Mouse (Mus musculus): ENCODE results near the gene Zwilch.
"Not testable (repeated sequence)": the region's sequence is repeated elsewhere in the genome, so short reads cannot be mapped to it uniquely, and the experiment has no call there.

Zwilch gene

DNA sequence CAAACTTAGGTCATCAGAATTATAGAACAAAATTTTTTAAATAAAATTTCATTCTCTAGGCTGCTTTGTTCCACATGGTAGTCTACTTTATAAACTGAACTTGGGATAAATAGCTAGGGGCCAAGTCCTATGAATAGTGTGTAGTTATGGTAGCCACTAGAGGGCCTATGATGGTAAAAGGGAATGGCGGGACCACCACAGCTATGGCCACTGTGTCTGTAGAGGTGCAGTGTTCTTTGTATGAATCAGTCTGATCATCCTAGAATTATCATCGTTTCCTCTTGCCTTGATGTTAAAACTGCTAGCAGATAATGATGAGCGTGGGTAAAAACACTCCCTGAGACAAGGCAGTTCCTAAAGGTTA lies 5.7 kb upstream of the Zwilch start:
- DNase-seq = peak; percentile 60

- no peak for DNase-seq
Measured at GRCm38 (mm10) chr9:64175378-64175777, 2.5 kb upstream of the Zwilch start.

- no peak for DNase-seq
Measured at GRCm38 (mm10) chr9:64174766-64175165, 1.9 kb upstream of the Zwilch start.

DNA sequence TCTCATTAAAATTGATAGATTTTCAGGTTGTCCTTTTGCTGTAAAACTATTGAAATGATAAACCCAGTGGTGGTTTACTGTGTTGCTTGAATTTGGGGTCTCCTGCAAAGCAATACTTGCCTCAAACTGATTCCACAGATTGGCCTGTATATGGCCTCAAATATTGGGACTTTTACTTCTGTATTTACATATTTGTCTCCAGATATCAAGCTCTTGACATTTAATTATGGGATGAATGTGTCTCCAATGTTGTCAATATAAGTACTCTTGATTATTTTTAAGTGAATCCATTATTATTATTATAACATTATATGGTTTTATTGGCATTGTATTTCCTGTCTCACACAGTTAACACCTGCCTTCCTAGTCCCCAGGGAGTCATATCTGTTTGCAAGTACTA lies 1.4 kb upstream of the Zwilch start:
- DNase-seq = no peak

- no peak for DNase-seq
Measured at GRCm38 (mm10) chr9:64173666-64174220, 839 bp upstream of the Zwilch start.

GRCm38 (mm10) chr9:64172145-64172815 lies 624 bp downstream of the Zwilch start:
- no peak for DNase-seq

GRCm38 (mm10) chr9:64169967-64170366 lies 2.9 kb downstream of the Zwilch start:
- DNase-seq = not testable (repeated sequence)

DNA sequence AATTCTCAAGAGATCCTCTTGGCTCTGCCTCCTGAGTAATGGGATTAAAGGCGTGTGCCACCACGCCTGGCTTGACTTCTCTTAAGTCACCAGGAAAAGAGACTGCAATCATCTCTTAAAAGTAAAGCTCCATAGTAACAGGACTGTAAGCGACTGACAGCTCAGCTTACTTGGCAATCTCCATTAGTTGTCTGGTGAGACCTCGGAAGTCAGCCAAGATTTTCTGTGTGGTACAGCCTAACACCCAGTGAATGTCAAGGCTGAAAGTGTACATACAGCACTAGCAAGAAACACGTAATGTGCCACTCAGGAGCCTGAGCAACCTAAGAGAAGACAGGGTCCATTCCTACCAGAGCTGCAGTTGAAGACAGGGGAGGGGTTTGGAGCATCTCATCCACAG lies 12.4 kb downstream of the Zwilch start:
- DNase-seq = no peak

- DNase-seq = no peak
Measured at GRCm38 (mm10) chr9:64156641-64157040, 16.3 kb downstream of the Zwilch start.

GRCm38 (mm10) chr9:64139879-64140278 lies 33.0 kb downstream of the Zwilch start:
- no peak for DNase-seq

DNA sequence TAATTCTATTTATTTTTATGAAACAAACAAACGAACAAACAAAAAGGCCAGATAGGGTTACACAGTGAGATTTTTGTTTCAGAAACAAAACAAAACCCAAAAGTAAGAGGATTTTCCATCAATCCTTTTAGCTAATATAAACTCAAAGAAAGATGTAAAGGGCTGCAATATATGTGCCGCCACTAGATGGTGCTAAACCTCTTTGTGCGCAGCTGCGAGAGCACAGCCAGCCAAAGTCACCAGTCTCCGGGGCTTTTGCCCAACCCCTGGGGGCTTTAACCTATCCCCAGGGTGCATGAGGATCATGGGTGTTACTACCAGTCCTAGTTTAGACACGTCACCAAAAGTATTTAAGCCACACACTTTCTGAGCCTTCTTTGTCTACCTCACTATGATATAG lies 34.0 kb downstream of the Zwilch start:
- peak; percentile 67 for DNase-seq

DNA sequence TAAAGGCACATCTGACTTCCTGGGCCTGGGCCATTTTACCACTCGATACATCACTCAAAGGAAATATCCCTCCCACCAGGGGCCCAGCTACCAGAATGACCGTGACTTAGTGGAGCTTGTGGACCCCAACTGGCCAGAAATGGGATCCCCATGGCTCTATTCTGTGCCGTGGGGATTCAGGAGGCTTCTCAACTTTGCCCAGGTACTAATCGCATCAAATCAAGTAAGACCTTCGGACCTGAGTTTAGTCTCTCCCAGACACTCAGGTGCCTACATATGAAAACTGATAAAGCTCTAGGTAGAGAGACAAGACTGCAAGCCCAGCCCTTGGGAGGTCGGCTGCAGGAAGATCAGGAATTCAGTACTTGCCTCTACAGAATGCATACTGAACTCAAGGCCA lies 41.3 kb downstream of the Zwilch start:
- DNase-seq = no peak

- peak; percentile 12 for DNase-seq
Measured at GRCm38 (mm10) chr9:64126121-64126520, 46.8 kb downstream of the Zwilch start.

- DNase-seq = peak; percentile 11
Measured at GRCm38 (mm10) chr9:64125307-64125706, 47.6 kb downstream of the Zwilch start.

DNA sequence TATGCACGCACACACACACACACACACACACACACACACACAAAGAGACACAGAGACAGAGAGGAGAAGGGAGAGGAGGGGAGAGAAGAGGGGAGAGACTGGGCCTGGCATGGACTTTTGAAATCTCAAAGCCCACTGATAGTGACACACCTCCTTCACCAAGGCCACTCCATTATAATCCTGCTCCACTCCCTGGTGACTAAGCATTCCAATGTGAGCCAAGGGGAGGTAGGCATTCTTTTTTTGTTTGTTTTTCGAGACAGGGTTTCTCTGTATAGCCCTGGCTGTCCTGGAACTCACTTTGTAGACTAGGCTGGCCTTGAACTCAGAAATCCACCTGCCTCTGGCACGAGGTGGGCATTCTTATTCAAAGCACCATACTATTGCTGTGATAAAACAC lies 48.1 kb downstream of the Zwilch start:
- DNase-seq = not testable (repeated sequence)

- DNase-seq = no peak
Measured at GRCm38 (mm10) chr9:64122601-64123000, 50.3 kb downstream of the Zwilch start.

DNA sequence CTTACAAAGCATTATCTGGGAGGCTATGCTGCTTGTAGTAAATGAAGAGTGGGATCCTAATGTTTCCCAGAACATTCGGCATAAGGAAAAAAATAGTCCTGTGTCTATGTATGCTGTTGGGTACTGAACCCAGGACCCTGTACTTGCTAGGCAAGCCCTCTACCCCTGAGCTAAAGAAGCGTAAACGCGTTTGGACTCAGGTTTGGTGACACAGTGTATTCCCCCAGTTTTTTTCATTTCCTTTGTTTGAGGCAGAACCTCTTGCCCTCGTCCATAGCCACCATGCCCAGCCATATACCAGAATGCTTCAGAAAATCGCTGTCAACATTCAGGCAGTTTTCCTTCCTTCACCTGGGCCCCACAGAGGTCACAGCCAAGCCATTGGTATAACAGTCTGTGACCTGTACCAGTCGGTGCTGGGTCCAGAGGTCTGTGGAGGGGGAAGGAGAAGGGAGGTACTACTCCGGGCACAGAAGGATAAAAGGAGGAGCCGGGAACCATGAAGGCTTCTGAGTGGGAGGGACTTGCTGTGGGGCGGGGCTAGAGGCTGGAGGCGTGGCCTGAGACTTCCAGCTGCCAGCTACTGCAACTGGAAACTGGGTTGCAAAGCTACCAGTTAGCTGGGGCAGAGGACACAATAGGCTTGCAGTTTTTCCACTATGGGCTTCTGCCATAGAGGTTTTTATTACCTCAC lies 52.2 kb downstream of the Zwilch start:
- peak; percentile 66 for DNase-seq

DNA sequence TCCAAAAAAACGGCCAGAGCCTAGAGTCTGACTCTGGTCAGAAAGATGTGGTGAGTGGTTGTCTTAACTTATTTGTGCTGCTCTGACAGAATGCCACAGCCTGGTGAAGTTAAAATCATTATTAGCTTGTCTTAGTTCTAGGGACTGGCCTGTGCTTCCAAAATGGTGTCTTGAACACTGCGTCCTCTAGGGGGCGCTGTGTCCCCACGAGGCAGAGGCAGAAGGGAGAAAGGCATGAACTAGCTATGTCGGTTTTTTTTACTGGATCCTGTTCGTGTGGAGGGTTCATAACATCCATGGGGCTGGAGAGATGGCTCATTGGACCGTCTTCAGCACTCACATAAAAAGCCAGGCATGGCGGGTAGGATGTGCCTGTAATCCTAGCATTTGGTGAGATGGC lies 53.0 kb downstream of the Zwilch start:
- peak; percentile 68 for DNase-seq

- no peak for DNase-seq
Measured at GRCm38 (mm10) chr9:64116876-64117275, 56.0 kb downstream of the Zwilch start, which contains the start of gene Lctl. Gene Lctl (plus strand): TSS chr9:64117147.

GRCm38 (mm10) chr9:64115756-64116155 lies 57.1 kb downstream of the Zwilch start:
- no peak for DNase-seq

DNA sequence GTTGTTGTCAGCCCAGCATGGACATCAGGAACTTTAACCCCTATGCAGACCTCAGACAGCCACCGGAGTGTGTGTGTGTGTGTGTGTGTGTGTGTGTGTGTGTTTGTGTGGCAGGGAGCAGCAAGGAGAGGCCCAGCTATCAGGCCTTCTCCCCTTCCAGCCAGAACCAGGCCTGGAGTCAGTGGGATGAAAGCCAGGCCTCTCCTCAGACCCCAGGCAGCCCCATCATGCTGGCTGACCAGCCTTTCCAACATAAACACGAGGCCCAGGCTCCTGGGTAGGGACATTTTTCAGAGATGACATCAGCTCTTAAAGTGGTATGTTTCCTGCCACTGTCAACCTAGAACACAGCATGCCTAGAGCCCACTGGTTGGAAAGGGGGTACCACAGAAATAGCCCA lies 58.3 kb downstream of the Zwilch start:
- no peak for DNase-seq

DNA sequence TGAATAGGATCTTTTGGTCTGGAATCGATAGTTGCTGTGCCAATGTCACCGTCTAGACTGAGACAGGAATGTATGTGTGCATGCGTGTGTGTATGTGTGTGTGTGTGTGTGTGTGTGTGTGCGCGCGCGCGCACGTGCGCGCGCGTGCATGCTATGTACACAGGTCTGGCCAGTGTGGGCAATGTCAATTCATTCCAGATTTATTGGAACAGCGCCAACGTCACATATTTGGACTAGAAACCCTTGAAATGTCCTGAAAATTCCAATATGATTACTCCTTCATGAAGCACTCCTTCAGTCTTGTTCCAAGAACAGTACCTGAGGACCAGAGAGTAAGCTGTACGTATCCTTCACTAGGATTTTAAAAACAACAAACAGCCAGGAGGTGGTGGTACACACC lies 62.4 kb downstream of the Zwilch start:
- no peak for DNase-seq

- DNase-seq = no peak
Measured at GRCm38 (mm10) chr9:64105301-64105700, 67.6 kb downstream of the Zwilch start.

- peak; percentile 79 for DNase-seq
Measured at GRCm38 (mm10) chr9:64100442-64100841, 72.5 kb downstream of the Zwilch start.

Data from retina, postnatal 1 day (tissue).